Mouse (Mus musculus) left cerebral cortex, adult 6 months (tissue): Measurements from ENCODE around the gene Diablo. TPM values are rescaled to one million over a fixed set of nuclear protein-coding genes. Genes with fewer than 3 reads are reported as not detected.

Experiments used
- long read RNA-seq, 2 experiments: library from polyadenylated mRNA; unstranded; transcript quantifications; one replicate each; pipeline ENCODE4 v2.0.0; 2019 to 2020
- polyA plus RNA-seq: library from polyadenylated mRNA; unstranded; fragments of <200 nt; fragmentation: Nextera tagmentation; gene quantifications from 2 replicates; pipeline ENCODE4 v1.2.3, GENCODE M21; 2021

Diablo gene
- 51.9 and 56.0 TPM in 2 replicates for polyA plus RNA-seq
- long read RNA-seq, experiment 1, transcript Diablo-201 (5 exons, 681 nt), result minor isoform, 6 of 215 reads
- long read RNA-seq, experiment 1, transcript Diablo-207 (4 exons, 2,588 nt), result minor isoform, 9 of 215 reads
- long read RNA-seq, experiment 1, transcript Diablo-203 (6 exons, 1,576 nt), result major isoform, 174 of 215 reads
- long read RNA-seq, experiment 1, transcript Diablo-206 (5 exons, 1,663 nt), result minor isoform, 6 of 215 reads
- long read RNA-seq, experiment 1, partial matches to known transcripts, result 8 of 215 reads
- long read RNA-seq, experiment 1, other reads (novel, unspliced or antisense), result 8 of 215 reads
- long read RNA-seq, experiment 2, transcript Diablo-203 (6 exons, 1,576 nt), result major isoform, 48 of 55 reads
- long read RNA-seq, experiment 2, partial matches to known transcripts, result 0 of 55 reads
- long read RNA-seq, experiment 2, other reads (novel, unspliced or antisense), result 6 of 55 reads

GRCm38 (mm10) chr5:123523692-123524392 is at the start of gene Diablo:
Gene Diablo, minus strand, starts transcription at chr5:123524176.

GRCm38 (mm10) chr5:123572357-123573186 is 48.6 kb upstream of the Diablo start, which contains the start of gene Vps33a:
Gene Vps33a, minus strand, starts transcription at chr5:123573038.

GRCm38 (mm10) chr5:123525281-123525680 is 1.3 kb upstream of the Diablo start, which contains the start of gene Gm49027:
Gene Gm49027, minus strand, starts transcription at chr5:123525488.

GRCm38 (mm10) chr5:123510160-123510559 is 13.8 kb downstream of the Diablo start, which contains the start of gene B3gnt4:
Gene B3gnt4, plus strand, starts transcription at chr5:123510460.

GRCm38 (mm10) chr5:123489112-123489785 is 34.7 kb downstream of the Diablo start, which contains the start of the genes Lrrc43 and Il31:
Gene Lrrc43, plus strand, starts transcription at chr5:123489305.
Gene Il31, minus strand, starts transcription at chr5:123489489.

Other genes with a start within 250 kb of the Diablo start
- 13.4 and 25.0 TPM in 2 replicates for gene Bcl7a, start 180.3 kb downstream of the Diablo start, polyA plus RNA-seq
- gene Mlxip, start 129.4 kb downstream of the Diablo start, polyA plus RNA-seq, result 1.3 and 6.9 TPM in 2 replicates
- gene Lrrc43, start 34.9 kb downstream of the Diablo start, polyA plus RNA-seq, result 0.36 and 0.48 TPM in 2 replicates
- gene Il31, start 34.7 kb downstream of the Diablo start, polyA plus RNA-seq, result not detected in 2 replicates
- 1.5 TPM in 1 of 2 replicates, not detected in the other for gene B3gnt4, start 13.7 kb downstream of the Diablo start, polyA plus RNA-seq
- 0.16 TPM in 1 of 2 replicates, not detected in the other for gene Gm49027, start 1.3 kb upstream of the Diablo start, polyA plus RNA-seq
- 37.4 and 40.7 TPM in 2 replicates for gene Vps33a, start 48.9 kb upstream of the Diablo start, polyA plus RNA-seq
- gene Clip1, start 160.4 kb upstream of the Diablo start, polyA plus RNA-seq, result 32.8 and 39.0 TPM in 2 replicates
- 16.1 and 16.9 TPM in 2 replicates for gene Zcchc8, start 196.9 kb upstream of the Diablo start, polyA plus RNA-seq
- 47.0 and 58.7 TPM in 2 replicates for gene Rsrc2, start 225.2 kb upstream of the Diablo start, polyA plus RNA-seq
- gene Kntc1, start 225.5 kb upstream of the Diablo start, polyA plus RNA-seq, result 0.63 and 1.7 TPM in 2 replicates